Mouse (Mus musculus) midbrain, embryonic 12.5 days (tissue): ENCODE measurements around the gene Ubald2. TPM values are rescaled to one million over a fixed set of nuclear protein-coding genes. Genes with fewer than 3 reads are reported as not detected.

Experiments
- ATAC-seq: fragments of 200-750 bp; cut with Nextera tagmentation; 2 replicates; pipeline ENCODE4 v1.8.0; 2017; ENCODE audit warnings: low read depth, moderate TSS enrichment, moderate library complexity; ENCODE audit not compliant: low FRiP score
- H3K27ac ChIP-seq: fragments of 300-500 bp; sonication (generic); replicated peaks from 2 replicates; pipeline ENCODE4 v1.5.1; 2016; ENCODE audit warnings: mild to moderate bottlenecking
- H3K27me3 ChIP-seq: fragments of 300-500 bp; sonication (generic); 2 replicates; pipeline ENCODE4 v1.6.1; 2016; ENCODE audit warnings: mild to moderate bottlenecking
- H3K36me3 ChIP-seq: fragments of 300-500 bp; sonication (generic); 2 replicates; pipeline ENCODE4 v1.6.1; 2016
- H3K4me1 ChIP-seq: fragments of 300-500 bp; sonication (generic); 2 replicates; pipeline ENCODE4 v1.6.1; 2016
- H3K4me2 ChIP-seq: fragments of 300-500 bp; sonication (generic); replicated peaks from 2 replicates; pipeline ENCODE4 v1.6.1; 2016; ENCODE audit warnings: mild to moderate bottlenecking, moderate library complexity
- H3K4me3 ChIP-seq: fragments of 300-500 bp; sonication (generic); 2 replicates; pipeline ENCODE4 v1.5.1; 2016; ENCODE audit warnings: mild to moderate bottlenecking
- H3K9ac ChIP-seq: fragments of 300-500 bp; sonication (generic); replicated peaks from 2 replicates; pipeline ENCODE4 v1.6.1; 2016; ENCODE audit warnings: mild to moderate bottlenecking, moderate library complexity
- H3K9me3 ChIP-seq: fragments of 300-500 bp; sonication (generic); 2 replicates; pipeline ENCODE4 v1.6.1; 2016; ENCODE audit warnings: mild to moderate bottlenecking
- WGBS: fragments of 180-500 bp; shearing (Covaris S2); methylation state at CpG from one replicate; pipeline ENCODE4 v1.1.7; 2016; 5-methylcytosine and 5-hydroxymethylcytosine counted together
- polyA plus RNA-seq: library from polyadenylated mRNA; unstranded; fragments of >200 nt; fragmentation: Nextera tagmentation; extraction: Ambion mirVana; gene quantifications from 2 replicates; pipeline ENCODE4 v1.2.1, GENCODE M21; 2016

The Ubald2 gene
- 47.7 and 52.5 TPM in 2 replicates for polyA plus RNA-seq

GRCm38 (mm10) chr11:116433356-116434286, at the start of gene Ubald2:
Ubald2 (plus strand) TSS chr11:116434094.
- WGBS, result 3% methylated on average over 62 of the region's 66 CpGs
- H3K4me1 ChIP-seq, result peaks cover 35% of the 10 kb centered on the region

DNA sequence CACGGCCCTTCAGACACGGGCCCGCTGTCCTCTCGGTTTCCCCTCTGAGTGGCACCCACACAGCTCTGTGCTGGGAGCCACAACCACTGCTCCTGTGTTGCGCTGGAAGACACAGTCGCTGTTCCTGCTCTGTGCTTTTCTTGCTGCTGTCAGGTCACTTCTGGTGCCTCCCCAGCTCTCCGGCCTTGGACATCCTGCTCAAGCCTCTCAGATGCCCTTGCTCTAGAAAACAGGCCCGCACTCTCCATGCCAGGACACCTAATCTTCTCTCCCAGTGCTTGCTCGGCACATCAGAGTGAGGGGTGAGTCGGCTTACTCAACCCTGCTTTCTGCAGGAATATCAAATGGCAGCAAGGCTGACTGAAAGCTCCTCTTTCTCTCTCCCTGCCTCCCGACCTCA, 49.7 kb upstream of the Ubald2 start:
- Histone ChIP-seq H3K4me2 (no peak overlapping the region), H3K36me3 (peaks cover 8% of the 10 kb centered on the region; the same call in 1 of the 2 replicates), H3K27me3 (no peaks in the 10 kb centered on the region), H3K4me3 (no peak overlapping the region), H3K9me3 (no peaks in the 10 kb centered on the region), H3K4me1 (peaks cover 14% of the 10 kb centered on the region), H3K27ac (no peak overlapping the region), H3K9ac (no peak overlapping the region)
- 86% methylated on average over 11 of the region's 11 CpGs for WGBS
- ATAC-seq, result no peak

More at GRCm38 (mm10) chr11:116433356-116434286, at the start of gene Ubald2:
- peak within 1 kb of the TSS; percentile 96 for H3K4me3 ChIP-seq
- ATAC-seq, result peak; percentile 98
- H3K9ac ChIP-seq, result peak within 1 kb of the TSS; percentile 99
- H3K4me2 ChIP-seq, result peak within 1 kb of the TSS; percentile 89
- no peaks in the 10 kb centered on the region for H3K9me3 ChIP-seq
- H3K27ac ChIP-seq, result peak within 1 kb of the TSS; percentile 93
- peaks cover 11% of the 10 kb centered on the region; the same call in 1 of the 2 replicates for H3K27me3 ChIP-seq
- peaks cover 22% of the 10 kb centered on the region for H3K36me3 ChIP-seq

- Histone ChIP-seq H3K4me3 (no peak overlapping the region), H3K4me2 (no peak overlapping the region), H3K9ac (no peak overlapping the region), H3K27me3 (no peaks in the 10 kb centered on the region), H3K4me1 (peaks cover 14% of the 10 kb centered on the region), H3K36me3 (peaks cover 8% of the 10 kb centered on the region; the same call in 1 of the 2 replicates), H3K9me3 (no peaks in the 10 kb centered on the region), H3K27ac (no peak overlapping the region)
- no peak for ATAC-seq
- 53% methylated on average over 5 of the region's 5 CpGs for WGBS
These were observed 47.9 kb upstream of the Ubald2 start for GRCm38 (mm10) chr11:116385999-116386398.

DNA sequence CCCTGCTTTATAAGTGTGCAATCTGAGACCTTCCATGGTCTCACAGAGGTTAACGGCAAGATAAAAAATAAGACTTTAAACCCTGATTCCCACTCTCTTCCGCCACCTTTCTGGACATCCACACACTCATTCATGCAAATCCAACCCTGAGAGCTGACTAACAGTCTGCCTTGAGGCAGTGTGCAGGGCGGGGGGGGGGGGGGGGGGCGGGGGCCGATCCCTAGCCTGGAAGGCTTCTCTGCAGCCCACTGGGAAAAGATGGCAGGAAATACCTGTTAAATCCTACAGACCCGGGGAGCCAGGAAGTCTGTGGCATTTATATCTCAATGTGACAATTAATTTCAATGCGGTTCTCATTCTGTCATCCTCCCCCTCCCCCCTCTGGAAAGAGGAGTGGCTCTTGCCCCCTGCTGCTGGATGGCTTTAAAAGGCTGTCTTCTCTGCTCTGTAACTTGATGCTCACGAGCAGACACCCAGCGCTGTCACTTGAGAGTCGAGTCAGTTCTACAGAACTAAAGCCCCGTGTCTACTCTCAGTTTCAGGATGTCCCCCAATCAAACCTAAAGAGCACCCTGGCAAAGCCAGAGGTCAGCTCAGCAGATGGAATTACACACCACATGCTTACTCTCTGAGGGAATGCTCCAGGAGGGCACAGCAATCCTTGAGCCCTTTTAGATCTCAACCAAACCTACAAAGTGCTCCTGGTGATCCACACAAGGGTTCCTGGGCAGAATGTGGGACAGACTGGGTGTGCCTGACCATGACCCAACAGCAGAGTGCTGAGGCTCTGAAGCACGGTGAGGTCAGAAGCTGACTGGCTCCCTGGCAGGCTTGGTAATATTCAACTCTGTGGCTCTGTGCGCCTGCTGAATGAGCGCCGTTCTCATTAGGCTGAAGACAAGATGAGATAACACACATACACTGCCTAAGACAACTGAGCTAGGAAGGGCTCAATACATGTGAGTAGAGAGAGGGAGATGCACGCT, 46.5 kb upstream of the Ubald2 start:
- no peaks in the 10 kb centered on the region for H3K27me3 ChIP-seq
- peak overlapping the region; percentile 30 for H3K4me2 ChIP-seq
- no peaks in the 10 kb centered on the region for H3K9me3 ChIP-seq
- H3K9ac ChIP-seq, result peak overlapping the region; percentile 29
- peaks cover 14% of the 10 kb centered on the region for H3K4me1 ChIP-seq
- 22% methylated on average over 13 of the region's 16 CpGs for WGBS
- no peak overlapping the region for H3K4me3 ChIP-seq
- H3K27ac ChIP-seq, result peak overlapping the region; percentile 22
- ATAC-seq, result no peak
- no peaks in the 10 kb centered on the region for H3K36me3 ChIP-seq

GRCm38 (mm10) chr11:116388841-116389480, 44.9 kb upstream of the Ubald2 start:
- no peak overlapping the region for H3K4me2 ChIP-seq

GRCm38 (mm10) chr11:116394769-116395168, 39.1 kb upstream of the Ubald2 start:
- H3K9me3 ChIP-seq, result no peaks in the 10 kb centered on the region
- ATAC-seq, result no peak
- peaks cover 9% of the 10 kb centered on the region; the same call in 1 of the 2 replicates for H3K36me3 ChIP-seq
- no peak overlapping the region for H3K4me3 ChIP-seq
- no peaks in the 10 kb centered on the region for H3K4me1 ChIP-seq
- H3K4me2 ChIP-seq, result no peak overlapping the region
- 0 out of 2 replicates have a peak overlapping the region, but pooled peaks have one; percentile 6 for H3K9ac ChIP-seq
- H3K27ac ChIP-seq, result peak overlapping the region; percentile 10; the same call in 1 of the 2 replicates
- H3K27me3 ChIP-seq, result no peaks in the 10 kb centered on the region
- WGBS, result 94% methylated on average over 4 of the region's 4 CpGs

More at GRCm38 (mm10) chr11:116388841-116389480, 44.9 kb upstream of the Ubald2 start:
- Histone ChIP-seq H3K4me3 (no peak overlapping the region), H3K27ac (no peak overlapping the region), H3K36me3 (no peaks in the 10 kb centered on the region), H3K9ac (no peak overlapping the region), H3K4me1 (peaks cover 14% of the 10 kb centered on the region), H3K27me3 (no peaks in the 10 kb centered on the region), H3K9me3 (no peaks in the 10 kb centered on the region)
- 68% methylated on average over 14 of the region's 14 CpGs for WGBS
- no peak for ATAC-seq

GRCm38 (mm10) chr11:116396276-116396933, 37.5 kb upstream of the Ubald2 start:
- 91% methylated on average over 11 of the region's 11 CpGs for WGBS
- no peaks in the 10 kb centered on the region for H3K27me3 ChIP-seq
- H3K4me3 ChIP-seq, result no peak overlapping the region
- no peak overlapping the region for H3K27ac ChIP-seq
- no peak overlapping the region for H3K9ac ChIP-seq
- peaks cover 9% of the 10 kb centered on the region; the same call in 1 of the 2 replicates for H3K36me3 ChIP-seq
- H3K4me1 ChIP-seq, result no peaks in the 10 kb centered on the region
- no peak for ATAC-seq
- no peak overlapping the region for H3K4me2 ChIP-seq
- H3K9me3 ChIP-seq, result no peaks in the 10 kb centered on the region

GRCm38 (mm10) chr11:116396934-116397330, 37.0 kb upstream of the Ubald2 start:
- H3K9ac ChIP-seq, result no peak overlapping the region
- no peaks in the 10 kb centered on the region for H3K4me1 ChIP-seq
- no peaks in the 10 kb centered on the region for H3K27me3 ChIP-seq
- 96% methylated on average over 3 of the region's 3 CpGs for WGBS
- peaks cover 9% of the 10 kb centered on the region; the same call in 1 of the 2 replicates for H3K36me3 ChIP-seq
- ATAC-seq, result no peak
- H3K27ac ChIP-seq, result no peak overlapping the region
- no peak overlapping the region for H3K4me2 ChIP-seq
- H3K9me3 ChIP-seq, result no peaks in the 10 kb centered on the region
- H3K4me3 ChIP-seq, result no peak overlapping the region

DNA sequence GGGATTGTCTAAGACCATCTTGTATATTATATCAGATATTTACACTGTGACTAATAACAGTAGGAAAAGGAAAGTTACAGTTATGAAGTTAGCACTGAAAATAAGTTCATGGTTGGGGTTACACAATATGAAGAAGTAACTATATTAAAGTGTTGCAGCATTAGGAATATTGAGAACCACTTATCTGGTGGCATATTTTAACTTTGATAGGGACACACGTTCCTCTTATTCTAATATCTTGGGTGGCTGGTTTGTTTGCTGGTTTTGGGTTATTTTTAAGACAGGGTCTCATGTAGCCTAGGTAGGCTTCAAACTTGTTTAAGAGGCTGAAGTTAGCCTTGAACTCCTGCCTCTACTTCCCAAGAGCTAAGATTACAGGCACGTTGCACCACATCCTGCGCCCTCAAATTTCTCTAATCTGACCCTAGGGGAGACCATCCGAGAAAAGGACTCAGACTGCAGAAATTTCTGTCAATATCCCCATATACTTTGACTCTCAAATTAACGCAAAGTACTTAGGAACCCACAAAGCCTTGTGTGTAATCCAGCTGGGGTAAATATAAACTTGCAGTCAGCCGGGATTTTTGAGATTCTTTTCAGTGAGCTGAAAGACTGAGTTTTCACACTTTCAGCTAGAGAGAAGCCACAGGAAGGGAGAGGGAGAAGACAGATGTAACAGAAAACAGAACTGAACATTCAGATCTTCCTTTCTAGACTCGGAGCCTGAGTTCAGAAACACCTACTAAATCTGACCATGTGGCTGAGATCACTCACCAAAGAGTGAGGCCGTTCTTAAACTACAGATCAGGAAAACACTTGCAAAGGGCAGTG, 36.2 kb upstream of the Ubald2 start:
- Histone ChIP-seq H3K27ac (no peak overlapping the region), H3K36me3 (peaks cover 9% of the 10 kb centered on the region; the same call in 1 of the 2 replicates), H3K9ac (no peak overlapping the region), H3K4me1 (no peaks in the 10 kb centered on the region), H3K9me3 (no peaks in the 10 kb centered on the region), H3K4me3 (no peak overlapping the region), H3K27me3 (no peaks in the 10 kb centered on the region), H3K4me2 (no peak overlapping the region)
- 79% methylated on average over 8 of the region's 8 CpGs for WGBS
- no peak for ATAC-seq

GRCm38 (mm10) chr11:116398348-116398677, 35.6 kb upstream of the Ubald2 start:
- Histone ChIP-seq H3K27ac (no peak overlapping the region), H3K36me3 (peaks cover 13% of the 10 kb centered on the region), H3K4me2 (no peak overlapping the region), H3K27me3 (no peaks in the 10 kb centered on the region), H3K9me3 (no peaks in the 10 kb centered on the region), H3K9ac (no peak overlapping the region), H3K4me1 (no peaks in the 10 kb centered on the region), H3K4me3 (no peak overlapping the region)
- 75% methylated on average over 11 of the region's 11 CpGs for WGBS
- ATAC-seq, result no peak
